Mouse (Mus musculus) heart, postnatal 0 days (tissue): ENCODE measurements around the gene Macrod1. TPM values are rescaled to one million over a fixed set of nuclear protein-coding genes. Genes with fewer than 3 reads are reported as not detected.

Experiments used
- ATAC-seq: fragments of 200-750 bp; cut with Nextera tagmentation; 2 replicates; pipeline ENCODE4 v1.8.0; 2017; ENCODE audit warnings: low read depth, moderate number of reproducible peaks, moderate library complexity; ENCODE audit not compliant: insufficient read depth
- DNase-seq: peaks from one replicate; pipeline ENCODE4 v3.0.0-alpha.2; 2016; ENCODE audit warnings: low spot score
- H3K27ac ChIP-seq: fragments of 300-500 bp; sonication (generic); 2 replicates; pipeline ENCODE4 v1.5.1; 2014; ENCODE audit warnings: low read depth, mild to moderate bottlenecking
- H3K27me3 ChIP-seq: fragments of 300-500 bp; sonication (generic); 2 replicates; pipeline ENCODE4 v1.6.1; 2014; ENCODE audit warnings: low read length, mixed read lengths; ENCODE audit not compliant: control insufficient read depth, insufficient read depth
- H3K36me3 ChIP-seq: fragments of 300-500 bp; sonication (generic); replicated peaks from 2 replicates; pipeline ENCODE4 v1.6.1; 2014; ENCODE audit warnings: low read length, mixed read lengths; ENCODE audit not compliant: control insufficient read depth, insufficient read depth
- H3K4me1 ChIP-seq: fragments of 300-500 bp; sonication (generic); 2 replicates; pipeline ENCODE4 v1.6.1; 2014; ENCODE audit warnings: antibody characterized with exemption; ENCODE audit not compliant: control insufficient read depth, insufficient read depth
- H3K4me2 ChIP-seq: fragments of 300-500 bp; sonication (generic); 2 replicates; pipeline ENCODE4 v1.6.1; 2014; ENCODE audit warnings: low read depth, mild to moderate bottlenecking, low read length, moderate library complexity
- H3K4me3 ChIP-seq: fragments of 300-500 bp; sonication (generic); 2 replicates; pipeline ENCODE4 v1.5.1; 2014; ENCODE audit warnings: low read depth, low read length
- H3K9ac ChIP-seq: fragments of 300-500 bp; sonication (generic); replicated peaks from 2 replicates; pipeline ENCODE4 v1.6.1; 2014; ENCODE audit warnings: low read depth, low read length, mixed read lengths
- H3K9me3 ChIP-seq: fragments of 300-500 bp; sonication (generic); replicated peaks from 2 replicates; pipeline ENCODE4 v1.6.1; 2016; ENCODE audit warnings: low read length; ENCODE audit not compliant: control insufficient read depth
- CTCF ChIP-seq: IDR thresholded peaks from 2 replicates; pipeline ENCODE4 v1.5.1; 2016; ENCODE audit warnings: antibody characterized with exemption, control low read depth, low read depth
- EP300 ChIP-seq: IDR thresholded peaks from 2 replicates; pipeline ENCODE4 v1.6.1; 2016; ENCODE audit warnings: antibody characterized with exemption, low read depth
- WGBS: fragments of 180-500 bp; shearing (Covaris S2); extraction: QIAGEN DNeasy Blood & Tissue Kit; methylation state at CpG from one replicate; pipeline ENCODE4 v1.1.7; 2014; 5-methylcytosine and 5-hydroxymethylcytosine counted together
- polyA plus RNA-seq: library from polyadenylated mRNA; unstranded; fragments of >200 nt; fragmentation: Nextera tagmentation; extraction: Ambion mirVana; gene quantifications from 2 replicates; pipeline ENCODE4 v1.2.1, GENCODE M21; 2015
- total RNA-seq: library from RNA; depleted of rRNA; stranded (reverse); fragments of >200 nt; gene quantifications from 2 replicates; pipeline ENCODE4 v1.2.3, GENCODE M21; 2014; ENCODE audit warnings: low replicate concordance

Macrod1 gene
- total and polyA plus RNA-seq, 2 experiments from 2014 or later, result 113 to 122 TPM

DNA sequence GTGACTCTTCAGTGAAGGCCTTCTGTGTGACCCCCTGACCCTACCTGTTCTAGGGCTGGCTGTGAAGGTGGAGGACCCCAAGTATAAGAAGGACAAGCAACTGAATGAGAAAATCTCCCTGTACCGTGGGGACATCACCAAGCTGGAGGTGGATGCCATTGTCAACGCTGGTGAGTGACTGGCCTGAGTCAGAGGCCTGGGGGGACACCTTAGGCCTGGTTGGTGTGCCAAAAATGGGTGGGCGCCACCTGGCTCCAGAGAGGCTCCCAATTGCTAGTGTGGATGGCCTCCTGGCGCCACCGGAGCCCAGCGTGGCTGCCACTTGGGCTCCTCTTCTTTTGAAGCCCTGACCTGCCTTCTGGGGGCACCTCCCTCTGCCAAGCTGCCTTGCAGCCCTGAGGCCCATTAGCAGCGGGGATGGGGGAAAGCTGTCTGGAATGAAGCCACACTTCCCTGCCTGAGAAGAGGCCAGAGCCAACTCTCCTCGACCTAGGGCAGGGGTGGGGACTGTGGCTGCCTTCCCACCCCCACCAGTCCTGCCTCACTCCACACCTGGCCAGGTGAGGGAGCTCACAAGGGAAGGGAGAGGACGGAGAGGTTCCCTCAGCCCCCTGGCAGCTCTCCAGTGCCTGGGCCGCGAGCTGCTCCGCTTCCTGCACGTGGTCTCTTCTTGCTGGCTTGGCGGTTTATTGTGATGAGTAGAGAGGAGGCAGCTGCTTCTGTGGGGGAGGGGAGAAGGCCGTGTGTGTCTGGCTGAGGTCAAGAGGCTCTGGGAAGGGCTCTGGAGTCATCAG lies 9.6 kb downstream of the Macrod1 start:
- 29% methylated on average over 15 of the region's 15 CpGs for WGBS
- Histone ChIP-seq H3K9ac (no peak overlapping the region), H3K27ac (0 out of 2 replicates have a peak overlapping the region, but pooled peaks have one; percentile 18), H3K4me2 (no peak overlapping the region), H3K4me1 (peaks cover 12% of the 10 kb centered on the region), H3K27me3 (no peaks in the 10 kb centered on the region), H3K9me3 (no peaks in the 10 kb centered on the region), H3K36me3 (no peaks in the 10 kb centered on the region), H3K4me3 (no peak overlapping the region)
- no peak for DNase-seq
- ATAC-seq, result no peak
- no peak for TF ChIP-seq EP300
- no peak for TF ChIP-seq CTCF

DNA sequence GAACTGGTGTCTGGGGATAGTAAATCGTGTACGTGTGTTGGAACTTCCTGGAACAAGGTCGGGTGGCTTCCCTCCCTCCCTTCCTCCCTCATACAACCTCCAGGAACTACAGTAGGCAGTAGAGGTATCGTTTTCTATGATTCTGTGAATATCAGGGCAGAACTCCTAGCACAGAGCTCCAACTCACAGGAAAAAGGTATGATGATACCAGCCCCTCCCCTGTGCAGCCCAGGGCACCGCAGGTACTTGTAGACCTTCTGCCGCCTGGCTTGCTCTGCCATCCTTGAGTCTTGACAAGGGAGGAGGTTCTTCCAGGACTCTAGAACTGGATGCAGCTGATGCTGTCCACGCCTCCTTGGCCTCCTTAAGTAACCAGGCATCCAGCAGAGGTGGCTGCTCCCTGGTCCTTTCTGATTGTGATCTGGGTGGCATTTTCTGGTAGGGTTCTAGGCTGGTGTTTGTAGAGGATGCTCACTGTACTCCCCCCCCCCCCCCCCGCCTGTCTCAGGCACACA lies 10.3 kb downstream of the Macrod1 start:
- no peak for DNase-seq
- ATAC-seq, result no peak
- Histone ChIP-seq H3K27me3 (no peaks in the 10 kb centered on the region), H3K4me2 (no peak overlapping the region), H3K36me3 (no peaks in the 10 kb centered on the region), H3K4me3 (no peak overlapping the region), H3K9me3 (no peaks in the 10 kb centered on the region), H3K27ac (no peak overlapping the region), H3K9ac (no peak overlapping the region), H3K4me1 (peaks cover 12% of the 10 kb centered on the region)
- TF ChIP-seq CTCF, result no peak
- TF ChIP-seq EP300, result no peak
- 35% methylated on average over 7 of the region's 8 CpGs for WGBS

DNA sequence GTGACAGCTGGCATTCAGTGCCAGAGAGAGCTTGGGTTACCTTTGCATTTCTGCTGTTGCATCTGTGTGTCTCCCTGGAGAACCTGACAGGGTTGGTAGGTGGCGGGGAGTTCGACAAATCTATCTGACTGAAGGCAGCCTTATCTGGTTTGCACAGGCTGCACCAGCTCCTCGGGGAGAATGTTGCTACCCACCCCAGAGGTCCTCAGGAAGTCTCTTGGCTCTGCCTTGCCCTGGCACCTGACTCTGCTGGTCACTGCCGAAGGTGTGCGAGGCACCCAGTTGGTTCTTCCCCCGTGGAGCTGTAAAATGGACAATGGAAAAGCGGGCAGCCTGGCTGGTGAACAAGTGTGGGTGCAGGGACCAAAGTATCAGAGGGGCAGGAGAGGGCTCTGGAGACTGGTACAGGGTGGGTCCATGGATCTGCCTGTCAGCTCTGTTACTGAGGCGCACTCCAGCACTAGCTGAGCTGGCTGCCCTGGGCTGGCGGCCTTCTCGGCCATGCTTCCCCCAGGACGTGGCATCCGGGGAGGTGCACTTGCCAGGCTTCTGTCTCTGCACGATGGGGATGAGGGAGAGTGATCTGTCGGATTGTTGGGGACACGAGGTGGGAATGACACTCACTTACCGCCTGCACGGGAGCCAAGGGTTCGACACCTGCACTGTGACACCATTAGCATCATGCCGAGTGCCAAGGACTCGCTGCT lies 10.9 kb downstream of the Macrod1 start:
- Histone ChIP-seq H3K4me1 (peaks cover 12% of the 10 kb centered on the region), H3K9ac (no peak overlapping the region), H3K36me3 (no peaks in the 10 kb centered on the region), H3K4me2 (no peak overlapping the region), H3K9me3 (no peaks in the 10 kb centered on the region), H3K4me3 (no peak overlapping the region), H3K27ac (no peak overlapping the region), H3K27me3 (no peaks in the 10 kb centered on the region)
- ATAC-seq (no peak), DNase-seq (no peak)
- 49% methylated on average over 20 of the region's 20 CpGs for WGBS
- TF ChIP-seq EP300 (no peak), CTCF (no peak)

DNA sequence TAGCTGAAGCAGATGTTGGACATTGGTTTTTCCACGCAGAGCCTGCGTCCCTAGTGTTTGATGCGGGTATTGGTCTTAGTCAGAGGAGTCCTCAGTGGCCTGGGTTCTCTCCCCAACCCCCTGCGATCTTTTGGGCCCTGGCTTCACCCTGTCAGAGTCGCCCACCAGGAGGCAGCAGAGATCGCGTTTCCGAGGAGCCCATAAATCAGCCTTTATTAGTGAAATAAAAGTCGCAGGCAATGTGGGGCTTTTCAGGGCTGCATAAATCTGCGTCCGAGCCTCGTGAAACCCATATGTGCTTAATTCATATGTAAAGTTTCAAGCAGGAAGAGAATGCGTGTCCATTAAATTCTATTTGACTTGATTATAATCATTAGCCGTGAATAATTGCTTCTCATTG lies 11.5 kb downstream of the Macrod1 start:
- H3K27me3 ChIP-seq, result no peaks in the 10 kb centered on the region
- no peaks in the 10 kb centered on the region for H3K36me3 ChIP-seq
- H3K4me2 ChIP-seq, result no peak overlapping the region
- ATAC-seq (peak; percentile 45), DNase-seq (peak; percentile 60)
- no peaks in the 10 kb centered on the region for H3K9me3 ChIP-seq
- no peak overlapping the region for H3K9ac ChIP-seq
- WGBS, result 10% methylated on average over 14 of the region's 14 CpGs
- no peak for TF ChIP-seq EP300
- TF ChIP-seq CTCF, result peak; percentile 84
- peaks cover 16% of the 10 kb centered on the region for H3K4me1 ChIP-seq
- H3K4me3 ChIP-seq, result no peak overlapping the region
- no peak overlapping the region for H3K27ac ChIP-seq

DNA sequence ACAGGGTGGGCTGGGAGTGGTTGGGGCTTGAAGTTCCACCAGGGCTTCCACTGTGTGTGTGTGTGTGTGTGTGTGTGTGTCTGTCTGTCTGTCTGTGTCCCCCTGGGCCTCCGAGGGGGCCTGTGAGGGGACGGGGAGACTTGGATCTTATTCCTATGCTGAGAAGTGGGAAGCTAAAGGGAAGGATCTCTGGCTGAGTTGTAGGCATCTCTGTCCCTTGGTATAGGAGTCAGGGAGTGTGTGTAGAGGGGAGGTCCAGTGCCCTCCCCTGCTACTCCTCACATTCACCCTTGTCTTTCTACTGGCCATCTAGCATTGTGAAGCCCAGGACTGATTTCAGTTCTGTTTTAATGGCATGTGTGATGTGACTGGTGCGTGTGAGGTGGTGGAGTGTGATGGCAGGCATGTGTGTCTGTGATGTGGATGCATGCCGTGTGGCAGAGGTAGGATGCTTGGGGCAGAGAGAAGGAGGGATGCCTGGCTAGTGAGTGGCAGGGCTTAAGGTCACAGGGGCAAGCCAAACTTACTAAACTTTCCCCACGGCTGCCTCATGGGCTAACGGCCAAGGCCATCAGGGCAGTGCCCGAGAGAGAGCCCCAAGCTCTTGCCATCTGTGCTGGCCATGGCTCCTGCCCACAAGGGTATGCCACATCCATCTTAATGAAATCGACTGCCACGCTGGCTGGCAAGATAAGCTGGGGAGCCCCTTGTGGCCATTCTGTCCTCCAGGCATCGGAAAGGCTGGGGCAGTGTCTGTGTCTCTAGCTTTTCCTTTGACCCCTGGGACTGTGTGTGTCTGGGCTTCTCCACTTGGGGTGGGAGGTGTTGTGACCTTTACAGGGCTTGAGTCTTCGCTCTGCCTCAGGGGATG lies 12.3 kb downstream of the Macrod1 start:
- no peak overlapping the region for H3K27ac ChIP-seq
- no peak overlapping the region for H3K9ac ChIP-seq
- no peaks in the 10 kb centered on the region for H3K36me3 ChIP-seq
- no peak for TF ChIP-seq CTCF
- no peak for TF ChIP-seq EP300
- DNase-seq, result no peak
- no peak overlapping the region for H3K4me2 ChIP-seq
- H3K9me3 ChIP-seq, result no peaks in the 10 kb centered on the region
- peaks cover 16% of the 10 kb centered on the region for H3K4me1 ChIP-seq
- H3K4me3 ChIP-seq, result no peak overlapping the region
- H3K27me3 ChIP-seq, result no peaks in the 10 kb centered on the region
- ATAC-seq, result no peak
- WGBS, result 74% methylated on average over 11 of the region's 11 CpGs
